Comparison of ENCODE assay signal across 9 mouse cellular contexts in genomic region chr19:24018396-24018795, GRCm38 (mm10). TPM values are rescaled to one million over a fixed set of nuclear protein-coding genes. Genes with fewer than 3 reads are reported as not detected.
"Had no signal": no experiment of that assay in that cellular context is flagged by ENCODE, and none has a peak within 500 bp of the region (broad histone marks: within the 10 kb centered on the region; RNA-seq: fewer than 3 reads in every experiment).

No protein-coding gene starts in this region.

- H3K36me3 ChIP-seq: liver, embryonic 13.5 days had no signal

- H3K9ac ChIP-seq: liver, embryonic 13.5 days had no signal

- H3K27me3 ChIP-seq: liver, embryonic 13.5 days had no signal

- H3K4me2 ChIP-seq: liver, embryonic 13.5 days had no signal

- H3K27ac ChIP-seq: kidney, postnatal 0 days; left cerebral cortex, adult 2 months; liver, embryonic 13.5 days; macrophage had no signal

- H3K9me3 ChIP-seq: liver, embryonic 13.5 days had no signal

- H3K4me3 ChIP-seq: left cerebral cortex, adult 2 months; liver, embryonic 13.5 days had no signal

- DNase-seq: layer of hippocampus, postnatal 36 days; liver, embryonic 13.5 days; lung, adult 2 months; midbrain, embryonic 14.5 days; thymus, adult 18-20 months; thymus, postnatal 36 days had no signal

RNA-seq across cellular contexts. Expression of gene Fam189a2, which starts 12.4 kb away (rescaled TPM):
- polyA plus RNA-seq: macrophage had no signal
